Mouse (Mus musculus) liver, embryonic 11.5 days (tissue): Measurements from ENCODE around the gene Cabp2. TPM values are rescaled to one million over a fixed set of nuclear protein-coding genes. Genes with fewer than 3 reads are reported as not detected.
"Not testable (repeated sequence)": the region's sequence is repeated elsewhere in the genome, so short reads cannot be mapped to it uniquely, and the experiment has no call there.

ENCODE experiments used
- ATAC-seq: fragments of 200-750 bp; cut with Nextera tagmentation; replicated peaks from 2 replicates; pipeline ENCODE4 v1.8.0; 2017; ENCODE audit warnings: moderate number of reproducible peaks, mild to moderate bottlenecking, moderate TSS enrichment, moderate library complexity; ENCODE audit not compliant: low FRiP score
- DNase-seq: peaks from one replicate; pipeline ENCODE4 v3.0.0-alpha.2; 2017; ENCODE audit warnings: low spot score
- H3K27ac ChIP-seq: fragments of 300-500 bp; sonication (generic); 2 replicates; pipeline ENCODE4 v1.5.1; 2014; ENCODE audit warnings: mild to moderate bottlenecking, low read depth, low read length, control low read depth
- H3K27me3 ChIP-seq: fragments of 300-500 bp; sonication (generic); replicated peaks from 2 replicates; pipeline ENCODE4 v1.6.1; 2014; ENCODE audit warnings: low read length, mixed read lengths; ENCODE audit not compliant: control insufficient read depth, insufficient read depth
- H3K36me3 ChIP-seq: fragments of 300-500 bp; sonication (generic); 2 replicates; pipeline ENCODE4 v1.6.1; 2014; ENCODE audit warnings: mild to moderate bottlenecking, low read length, moderate library complexity, mixed read lengths; ENCODE audit not compliant: control insufficient read depth, insufficient read depth
- H3K4me1 ChIP-seq: fragments of 300-500 bp; sonication (generic); replicated peaks from 2 replicates; pipeline ENCODE4 v1.6.1; 2014; ENCODE audit warnings: low read length, mixed read lengths; ENCODE audit not compliant: control insufficient read depth, insufficient read depth
- H3K4me2 ChIP-seq: fragments of 300-500 bp; sonication (generic); 2 replicates; pipeline ENCODE4 v1.6.1; 2014; ENCODE audit warnings: mild to moderate bottlenecking, control low read depth, moderate library complexity
- H3K4me3 ChIP-seq: fragments of 300-500 bp; sonication (generic); 2 replicates; pipeline ENCODE4 v1.5.1; 2014; ENCODE audit warnings: low read depth, low read length, control low read depth
- H3K9ac ChIP-seq: fragments of 300-500 bp; sonication (generic); 2 replicates; pipeline ENCODE4 v1.6.1; 2014; ENCODE audit warnings: low read depth, low read length, control low read depth
- H3K9me3 ChIP-seq: fragments of 300-500 bp; sonication (generic); 2 replicates; pipeline ENCODE4 v1.6.1; 2016; ENCODE audit warnings: low read length, inconsistent platforms, mixed read lengths; ENCODE audit not compliant: control insufficient read depth
- WGBS: fragments of 180-500 bp; shearing (Covaris S2); extraction: QIAGEN DNeasy Blood & Tissue Kit; methylation state at CpG from one replicate; pipeline ENCODE4 v1.1.7; 2014; 5-methylcytosine and 5-hydroxymethylcytosine counted together
- polyA plus RNA-seq: library from polyadenylated mRNA; unstranded; fragments of >200 nt; fragmentation: Nextera tagmentation; extraction: Ambion mirVana; gene quantifications from 2 replicates; pipeline ENCODE4 v1.2.1, GENCODE M21; 2014

The Cabp2 gene
- polyA plus RNA-seq, 1 experiment from 2014 or later: 0.52 TPM

DNA sequence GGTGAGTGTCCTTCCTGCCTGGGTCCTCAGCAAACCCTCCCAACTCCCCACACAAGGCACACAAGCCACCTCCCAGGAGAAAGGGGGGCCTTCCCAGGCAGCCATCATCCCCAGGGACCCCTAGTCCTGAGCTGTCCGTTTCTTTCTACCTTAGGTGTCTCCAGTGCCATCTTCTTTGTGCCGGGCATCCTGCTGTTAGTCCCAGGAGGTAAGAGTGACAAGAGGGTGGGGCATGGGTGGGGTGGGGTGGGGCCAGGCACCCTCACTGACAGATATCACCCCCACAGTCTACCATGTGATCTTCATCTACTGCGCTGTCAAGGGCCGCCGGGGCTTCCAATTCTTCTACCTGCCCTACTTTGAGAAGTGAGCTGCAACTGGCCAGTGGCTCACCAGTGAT is 49.7 kb downstream of the Cabp2 start:
- WGBS: 57% methylated on average over 5 of the region's 5 CpGs
- H3K4me2 ChIP-seq: peak overlapping the region; percentile 47
- peaks cover 14% of the 10 kb centered on the region for H3K36me3 ChIP-seq
- H3K9ac ChIP-seq: peak overlapping the region; percentile 48; the same call in 1 of the 2 replicates
- no peaks in the 10 kb centered on the region for H3K9me3 ChIP-seq
- no peaks in the 10 kb centered on the region for H3K27me3 ChIP-seq
- DNase-seq (no peak), ATAC-seq (peak; percentile 86)
- H3K27ac ChIP-seq: peak overlapping the region; percentile 61; the same call in 1 of the 2 replicates
- peak overlapping the region; percentile 41 for H3K4me3 ChIP-seq
- H3K4me1 ChIP-seq: peaks cover 26% of the 10 kb centered on the region

DNA sequence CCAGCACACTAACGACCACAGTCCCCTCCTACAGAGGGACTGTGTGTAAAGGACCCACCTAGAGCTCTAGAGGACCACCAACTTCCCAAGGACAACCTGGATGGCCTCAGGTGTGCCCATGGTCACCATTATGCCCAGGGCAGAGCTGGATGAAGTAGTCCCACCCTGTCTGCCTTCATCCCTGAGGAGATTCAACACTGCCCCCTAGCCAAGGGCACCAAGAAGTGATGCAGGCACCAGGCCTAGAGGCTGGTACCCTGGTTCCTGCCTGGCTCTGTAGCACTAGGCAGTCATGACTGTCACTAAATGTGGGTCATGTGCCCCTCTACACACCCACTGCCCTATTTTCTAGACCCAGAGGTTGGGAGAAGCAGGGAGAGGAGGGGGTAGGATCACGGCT is 50.4 kb downstream of the Cabp2 start:
- peaks cover 14% of the 10 kb centered on the region for H3K36me3 ChIP-seq
- no peaks in the 10 kb centered on the region for H3K9me3 ChIP-seq
- no peak for ATAC-seq
- no peak for DNase-seq
- H3K4me3 ChIP-seq: no peak overlapping the region; the same call in 1 of the 2 replicates
- H3K4me2 ChIP-seq: peak overlapping the region; percentile 47
- no peaks in the 10 kb centered on the region for H3K27me3 ChIP-seq
- peak overlapping the region; percentile 61 for H3K27ac ChIP-seq
- H3K4me1 ChIP-seq: peaks cover 22% of the 10 kb centered on the region
- WGBS: 88% methylated on average over 2 of the region's 2 CpGs
- H3K9ac ChIP-seq: peak overlapping the region; percentile 48; the same call in 1 of the 2 replicates

DNA sequence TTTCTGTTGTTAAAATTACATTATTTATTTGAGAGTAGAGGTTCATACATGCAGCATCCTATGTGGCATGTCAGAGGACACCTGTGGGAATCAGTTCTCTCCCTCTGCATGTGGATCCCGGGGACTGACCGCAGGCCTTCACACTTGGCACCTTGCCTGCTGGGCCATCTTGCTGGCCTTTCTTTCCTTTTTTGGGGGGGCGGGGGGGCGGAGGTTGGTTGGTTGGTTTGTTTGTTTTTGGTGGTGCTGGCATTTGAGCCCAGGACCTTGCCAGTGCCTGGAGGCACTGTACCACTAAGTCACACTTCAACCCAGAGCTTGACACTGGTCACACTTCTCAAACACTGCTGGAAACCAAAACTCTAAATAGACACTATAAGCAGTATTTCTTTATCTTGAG is 53.0 kb downstream of the Cabp2 start:
- Histone ChIP-seq H3K4me2 (no peak overlapping the region), H3K27ac (no peak overlapping the region), H3K27me3 (no peaks in the 10 kb centered on the region; the same call in 1 of the 2 replicates), H3K4me1 (peaks cover 15% of the 10 kb centered on the region), H3K9ac (no peak overlapping the region), H3K4me3 (no peak overlapping the region), H3K36me3 (peaks cover 10% of the 10 kb centered on the region), H3K9me3 (no peaks in the 10 kb centered on the region)
- WGBS: 79% methylated on average over 4 of the region's 4 CpGs
- DNase-seq (no peak), ATAC-seq (no peak)

DNA sequence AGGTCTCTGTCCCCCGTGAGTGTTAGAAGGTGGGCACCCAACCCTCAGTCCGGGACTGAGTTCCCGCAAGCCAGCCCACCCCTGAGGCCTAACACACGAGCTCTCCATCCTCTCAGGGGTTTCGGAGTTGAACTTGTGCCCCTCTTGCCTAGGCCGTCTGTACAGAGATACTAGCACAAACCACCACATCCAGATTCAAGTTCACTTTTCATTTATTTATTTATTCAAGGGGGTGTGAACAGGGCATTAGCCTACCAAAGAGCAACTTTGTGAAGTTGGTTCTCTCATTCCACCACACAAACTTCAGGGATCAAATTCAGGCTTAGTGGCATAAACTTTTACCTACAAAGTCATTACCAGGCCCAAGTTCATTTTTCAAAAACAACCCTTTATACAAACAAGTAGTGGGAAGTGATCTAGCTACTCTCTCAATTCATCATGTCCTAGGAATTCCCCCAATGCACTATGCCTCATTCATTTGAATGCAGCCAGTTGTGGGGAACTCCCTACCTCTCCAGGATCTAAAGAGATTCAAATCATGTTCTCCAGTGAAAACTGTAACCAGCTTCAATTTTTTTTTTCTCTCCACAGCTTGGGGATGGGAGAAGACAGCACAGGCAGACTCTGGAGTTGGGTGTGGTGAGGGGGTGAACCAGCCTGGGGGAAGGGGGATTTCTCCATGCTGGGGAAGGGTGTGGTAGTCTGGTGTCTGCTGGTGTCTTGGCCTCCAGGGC is 54.0 kb downstream of the Cabp2 start:
- WGBS: 77% methylated on average over 6 of the region's 6 CpGs
- H3K9ac ChIP-seq, H3K4me3 ChIP-seq, H3K4me2 ChIP-seq, H3K9me3 ChIP-seq, ATAC-seq, H3K27ac ChIP-seq, H3K27me3 ChIP-seq, DNase-seq: not testable (repeated sequence)
- peaks cover 10% of the 10 kb centered on the region for H3K36me3 ChIP-seq
- H3K4me1 ChIP-seq: peaks cover 14% of the 10 kb centered on the region

DNA sequence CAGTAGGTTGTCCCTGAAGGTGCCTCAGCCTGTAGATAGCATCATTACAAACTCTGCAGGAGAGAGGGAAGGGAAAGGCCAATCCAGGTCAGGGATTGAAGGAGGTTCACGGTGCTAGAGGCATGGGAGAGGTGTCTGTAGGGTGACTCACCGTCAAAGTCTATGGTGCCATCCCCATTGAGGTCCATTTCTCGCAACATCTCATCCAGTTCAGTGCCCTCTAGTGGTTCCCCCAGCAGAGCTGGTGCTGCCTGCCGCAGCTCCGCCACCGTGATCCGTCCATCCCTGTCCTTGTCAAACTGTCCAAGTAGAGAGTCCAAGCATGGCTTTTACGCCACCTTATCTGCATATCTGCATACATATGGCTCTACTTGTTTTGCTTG is 54.6 kb downstream of the Cabp2 start:
- not testable (repeated sequence) for H3K9me3 ChIP-seq, H3K4me3 ChIP-seq, H3K27me3 ChIP-seq, H3K9ac ChIP-seq, H3K4me1 ChIP-seq, DNase-seq, H3K27ac ChIP-seq
- peak overlapping the region; percentile 37; the same call in 1 of the 2 replicates for H3K4me2 ChIP-seq
- H3K36me3 ChIP-seq: peaks cover 10% of the 10 kb centered on the region
- peak; percentile 65 for ATAC-seq
- 22% methylated on average over 8 of the region's 8 CpGs for WGBS

DNA sequence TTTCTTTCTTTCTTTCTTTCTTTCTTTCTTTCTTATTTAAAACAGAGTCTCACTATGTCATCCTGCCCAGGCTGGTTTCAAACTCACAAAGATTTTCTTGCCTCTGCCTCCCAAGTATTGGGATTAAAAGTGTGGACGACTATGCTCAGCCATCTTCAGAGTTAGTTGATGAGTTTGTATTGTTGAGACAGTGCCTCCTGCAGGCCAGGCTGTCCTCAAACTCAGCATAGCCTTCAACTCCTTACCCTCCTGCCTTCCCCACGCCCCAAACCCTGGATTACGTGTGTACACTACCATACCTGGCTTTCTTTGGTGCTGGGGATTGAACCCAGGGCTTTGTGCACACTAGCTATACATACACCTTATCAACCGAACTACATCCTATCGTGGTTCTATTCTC is 55.1 kb downstream of the Cabp2 start:
- 73% methylated on average over 5 of the region's 5 CpGs for WGBS
- no peak overlapping the region for H3K4me2 ChIP-seq
- no peak overlapping the region for H3K9ac ChIP-seq
- peaks cover 4% of the 10 kb centered on the region; the same call in 1 of the 2 replicates for H3K27me3 ChIP-seq
- H3K27ac ChIP-seq: no peak overlapping the region
- DNase-seq: no peak
- no peaks in the 10 kb centered on the region for H3K9me3 ChIP-seq
- ATAC-seq: peak; percentile 66
- H3K36me3 ChIP-seq: peaks cover 9% of the 10 kb centered on the region
- no peak overlapping the region for H3K4me3 ChIP-seq
- H3K4me1 ChIP-seq: peaks cover 4% of the 10 kb centered on the region

Other genes starting within 250 kb of the Cabp2 start
- gene Chka, start 229.8 kb upstream of the Cabp2 start, polyA plus RNA-seq: 35.4 and 37.5 TPM in 2 replicates
- gene Tcirg1, start 174.4 kb upstream of the Cabp2 start, polyA plus RNA-seq: 39.8 and 42.8 TPM in 2 replicates
- 278 and 287 TPM in 2 replicates for gene Ndufs8, start 168.8 kb upstream of the Cabp2 start, polyA plus RNA-seq
- gene Aldh3b1, start 151.8 kb upstream of the Cabp2 start, polyA plus RNA-seq: 1.7 TPM in 2 replicates
- 14.2 and 16.0 TPM in 2 replicates for gene Unc93b1, start 146.4 kb upstream of the Cabp2 start, polyA plus RNA-seq
- not detected in 2 replicates for gene Aldh3b3, start 122.9 kb upstream of the Cabp2 start, polyA plus RNA-seq
- 0.48 and 0.70 TPM in 2 replicates for gene Aldh3b2, start 109.2 kb upstream of the Cabp2 start, polyA plus RNA-seq
- 12.0 and 14.5 TPM in 2 replicates for gene Acy3, start 95.0 kb upstream of the Cabp2 start, polyA plus RNA-seq
- gene Tbx10, start 88.8 kb upstream of the Cabp2 start, polyA plus RNA-seq: 1.8 TPM in 2 replicates
- gene Nudt8, start 81.0 kb upstream of the Cabp2 start, polyA plus RNA-seq: 30.8 and 32.3 TPM in 2 replicates
- 1.6 and 2.4 TPM in 2 replicates for gene Gm49405, start 81.0 kb upstream of the Cabp2 start, polyA plus RNA-seq
- 2.8 and 4.1 TPM in 2 replicates for gene Doc2g, start 78.3 kb upstream of the Cabp2 start, polyA plus RNA-seq
- gene Ndufv1, start 68.8 kb upstream of the Cabp2 start, polyA plus RNA-seq: 232 and 234 TPM in 2 replicates
- 733 and 765 TPM in 2 replicates for gene Gstp1, start 43.6 kb upstream of the Cabp2 start, polyA plus RNA-seq
- gene Gstp2, start 35.6 kb upstream of the Cabp2 start, polyA plus RNA-seq: 5.5 and 6.1 TPM in 2 replicates
- gene Gstp3, start 22.0 kb upstream of the Cabp2 start, polyA plus RNA-seq: 14.6 and 16.7 TPM in 2 replicates
- gene Cdk2ap2, start 15.6 kb downstream of the Cabp2 start, polyA plus RNA-seq: 121 and 135 TPM in 2 replicates
- 7.2 and 8.0 TPM in 2 replicates for gene Pitpnm1, start 18.4 kb downstream of the Cabp2 start, polyA plus RNA-seq
- 56.2 and 61.8 TPM in 2 replicates for gene Aip, start 44.3 kb downstream of the Cabp2 start, polyA plus RNA-seq
- gene Gpr152, start 58.2 kb downstream of the Cabp2 start, polyA plus RNA-seq: not detected in 2 replicates
- 0.21 TPM in 1 of 2 replicates, not detected in the other for gene Cabp4, start 62.5 kb downstream of the Cabp2 start, polyA plus RNA-seq
- gene Coro1b, start 67.0 kb downstream of the Cabp2 start, polyA plus RNA-seq: 126 and 132 TPM in 2 replicates
- 38.7 and 41.1 TPM in 2 replicates for gene Ptprcap, start 72.0 kb downstream of the Cabp2 start, polyA plus RNA-seq
- 41.0 and 53.5 TPM in 2 replicates for gene Rps6kb2, start 81.8 kb downstream of the Cabp2 start, polyA plus RNA-seq
- gene Carns1, start 93.9 kb downstream of the Cabp2 start, polyA plus RNA-seq: 0.89 and 1.2 TPM in 2 replicates
- 3.3 and 3.4 TPM in 2 replicates for gene Tbc1d10c, start 109.7 kb downstream of the Cabp2 start, polyA plus RNA-seq
- gene Ppp1ca, start 110.5 kb downstream of the Cabp2 start, polyA plus RNA-seq: 773 and 809 TPM in 2 replicates
- 35.7 and 38.8 TPM in 2 replicates for gene Rad9a, start 120.1 kb downstream of the Cabp2 start, polyA plus RNA-seq
- 1.9 and 2.4 TPM in 2 replicates for gene Clcf1, start 132.7 kb downstream of the Cabp2 start, polyA plus RNA-seq
- not detected in 2 replicates for gene AC109138.7, start 132.8 kb downstream of the Cabp2 start, polyA plus RNA-seq
- gene Pold4, start 150.3 kb downstream of the Cabp2 start, polyA plus RNA-seq: 22.1 and 24.9 TPM in 2 replicates
- 3.2 and 3.3 TPM in 2 replicates for gene Ssh3, start 187.6 kb downstream of the Cabp2 start, polyA plus RNA-seq
- 2.9 and 3.2 TPM in 2 replicates for gene Ankrd13d, start 201.6 kb downstream of the Cabp2 start, polyA plus RNA-seq
- 22.1 and 23.1 TPM in 2 replicates for gene Grk2, start 224.6 kb downstream of the Cabp2 start, polyA plus RNA-seq